Mouse (Mus musculus): Measurements from ENCODE around the gene Cpe. TPM values are rescaled to one million over a fixed set of nuclear protein-coding genes. Genes with fewer than 3 reads are reported as not detected.
"Not testable (repeated sequence)": the region's sequence is repeated elsewhere in the genome, so short reads cannot be mapped to it uniquely, and the experiment has no call there.

Cpe gene
- polyA plus RNA-seq, 1 experiment from 2014 or later, result 3.9 TPM

- Histone ChIP-seq H3K4me3 (replicated peaks) (no peak overlapping the region), H3K9me3 (replicated peaks) (no peaks in the 10 kb centered on the region), H3K4me1 (replicated peaks) (no peaks in the 10 kb centered on the region), H3K27me3 (no peaks in the 10 kb centered on the region), H3K27ac (replicated peaks) (no peak overlapping the region), H3K9ac (no peak overlapping the region), H3K4me2 (no peak overlapping the region), H3K36me3 (replicated peaks) (no peaks in the 10 kb centered on the region)
- 66% methylated on average over 8 of the region's 8 CpGs for WGBS (ENCODE audit: insufficient replicate concordance)
- ATAC-seq (ENCODE audit: insufficient read depth), result no peak
Measured at GRCm38 (mm10) chr8:64674951-64675585, 17.8 kb downstream of the Cpe start.

- Histone ChIP-seq H3K4me1 (replicated peaks) (no peaks in the 10 kb centered on the region), H3K36me3 (replicated peaks) (no peaks in the 10 kb centered on the region), H3K27me3 (no peaks in the 10 kb centered on the region), H3K9ac (no peak overlapping the region), H3K4me3 (replicated peaks) (no peak overlapping the region), H3K27ac (replicated peaks) (no peak overlapping the region), H3K4me2 (no peak overlapping the region), H3K9me3 (replicated peaks) (no peaks in the 10 kb centered on the region)
- 57% methylated on average over 2 of the region's 2 CpGs for WGBS (ENCODE audit: insufficient replicate concordance)
- no peak for ATAC-seq (ENCODE audit: insufficient read depth)
Measured at GRCm38 (mm10) chr8:64672920-64673319, 19.9 kb downstream of the Cpe start.

GRCm38 (mm10) chr8:64671937-64672336 lies 20.9 kb downstream of the Cpe start:
- no peaks in the 10 kb centered on the region for H3K27me3 ChIP-seq
- ATAC-seq (ENCODE audit: insufficient read depth), result no peak
- H3K27ac ChIP-seq (replicated peaks), result no peak overlapping the region
- H3K4me2 ChIP-seq, result no peak overlapping the region
- no peaks in the 10 kb centered on the region for H3K4me1 ChIP-seq (replicated peaks)
- 17% methylated on average over 1 of the region's 1 CpGs for WGBS (ENCODE audit: insufficient replicate concordance)
- H3K36me3 ChIP-seq (replicated peaks), result no peaks in the 10 kb centered on the region
- no peak overlapping the region for H3K4me3 ChIP-seq (replicated peaks)
- no peak overlapping the region for H3K9ac ChIP-seq
- H3K9me3 ChIP-seq (replicated peaks), result no peaks in the 10 kb centered on the region

GRCm38 (mm10) chr8:64666305-64666704 lies 26.5 kb downstream of the Cpe start:
- not testable (repeated sequence) for H3K36me3 ChIP-seq (replicated peaks); H3K27me3 ChIP-seq; H3K4me2 ChIP-seq; H3K9me3 ChIP-seq (replicated peaks); H3K4me3 ChIP-seq (replicated peaks); H3K27ac ChIP-seq (replicated peaks); ATAC-seq (ENCODE audit: insufficient read depth); H3K9ac ChIP-seq; H3K4me1 ChIP-seq (replicated peaks)
- WGBS (ENCODE audit: insufficient replicate concordance), result 63% methylated on average over 13 of the region's 13 CpGs

GRCm38 (mm10) chr8:64665563-64665962 lies 27.3 kb downstream of the Cpe start:
- no peak overlapping the region for H3K9ac ChIP-seq

GRCm38 (mm10) chr8:64664811-64665210 lies 28.0 kb downstream of the Cpe start:
- 44% methylated on average over 3 of the region's 3 CpGs for WGBS (ENCODE audit: insufficient replicate concordance)
- ATAC-seq (ENCODE audit: insufficient read depth), result no peak
- H3K4me3 ChIP-seq (replicated peaks), result no peak overlapping the region
- no peaks in the 10 kb centered on the region for H3K36me3 ChIP-seq (replicated peaks)
- H3K27me3 ChIP-seq, result no peaks in the 10 kb centered on the region
- H3K9ac ChIP-seq, result no peak overlapping the region
- H3K9me3 ChIP-seq (replicated peaks), result no peaks in the 10 kb centered on the region
- no peak overlapping the region for H3K4me2 ChIP-seq
- no peak overlapping the region for H3K27ac ChIP-seq (replicated peaks)
- no peaks in the 10 kb centered on the region for H3K4me1 ChIP-seq (replicated peaks)

More at GRCm38 (mm10) chr8:64665563-64665962, 27.3 kb downstream of the Cpe start:
- Histone ChIP-seq H3K4me1 (replicated peaks) (no peaks in the 10 kb centered on the region), H3K4me3 (replicated peaks) (no peak overlapping the region), H3K27ac (replicated peaks) (no peak overlapping the region), H3K4me2 (no peak overlapping the region), H3K27me3 (no peaks in the 10 kb centered on the region), H3K9me3 (replicated peaks) (no peaks in the 10 kb centered on the region), H3K36me3 (replicated peaks) (no peaks in the 10 kb centered on the region)
- ATAC-seq (ENCODE audit: insufficient read depth), result no peak
- 42% methylated on average over 3 of the region's 3 CpGs for WGBS (ENCODE audit: insufficient replicate concordance)

- H3K4me3 ChIP-seq (replicated peaks), result no peak overlapping the region
- H3K4me1 ChIP-seq (replicated peaks), result no peaks in the 10 kb centered on the region
- no peaks in the 10 kb centered on the region for H3K9me3 ChIP-seq (replicated peaks)
- no peak for ATAC-seq (ENCODE audit: insufficient read depth)
- H3K27ac ChIP-seq (replicated peaks), result no peak overlapping the region
- no peaks in the 10 kb centered on the region for H3K36me3 ChIP-seq (replicated peaks)
- H3K4me2 ChIP-seq, result no peak overlapping the region
- H3K27me3 ChIP-seq, result no peaks in the 10 kb centered on the region
- WGBS (ENCODE audit: insufficient replicate concordance), result 24% methylated on average over 2 of the region's 2 CpGs
- H3K9ac ChIP-seq, result no peak overlapping the region
Measured at GRCm38 (mm10) chr8:64664350-64664749, 28.5 kb downstream of the Cpe start.

GRCm38 (mm10) chr8:64659097-64659496 lies 33.8 kb downstream of the Cpe start:
- 55% methylated on average over 5 of the region's 5 CpGs for WGBS (ENCODE audit: insufficient replicate concordance)
- Histone ChIP-seq H3K9ac (no peak overlapping the region), H3K27ac (replicated peaks) (no peak overlapping the region), H3K9me3 (replicated peaks) (no peaks in the 10 kb centered on the region), H3K4me2 (no peak overlapping the region), H3K36me3 (replicated peaks) (no peaks in the 10 kb centered on the region), H3K27me3 (no peaks in the 10 kb centered on the region), H3K4me3 (replicated peaks) (no peak overlapping the region), H3K4me1 (replicated peaks) (no peaks in the 10 kb centered on the region)
- no peak for ATAC-seq (ENCODE audit: insufficient read depth)

GRCm38 (mm10) chr8:64657980-64658401 lies 34.9 kb downstream of the Cpe start:
- Histone ChIP-seq H3K4me1 (replicated peaks) (no peaks in the 10 kb centered on the region), H3K27ac (replicated peaks) (no peak overlapping the region), H3K36me3 (replicated peaks) (no peaks in the 10 kb centered on the region), H3K4me3 (replicated peaks) (no peak overlapping the region), H3K9ac (no peak overlapping the region), H3K4me2 (no peak overlapping the region), H3K27me3 (no peaks in the 10 kb centered on the region), H3K9me3 (replicated peaks) (no peaks in the 10 kb centered on the region)
- 65% methylated on average over 4 of the region's 4 CpGs for WGBS (ENCODE audit: insufficient replicate concordance)
- ATAC-seq (ENCODE audit: insufficient read depth), result no peak

GRCm38 (mm10) chr8:64657517-64657916 lies 35.3 kb downstream of the Cpe start:
- Histone ChIP-seq H3K4me2 (no peak overlapping the region), H3K9me3 (replicated peaks) (no peaks in the 10 kb centered on the region), H3K4me1 (replicated peaks) (no peaks in the 10 kb centered on the region), H3K4me3 (replicated peaks) (no peak overlapping the region), H3K27me3 (no peaks in the 10 kb centered on the region), H3K9ac (no peak overlapping the region), H3K36me3 (replicated peaks) (no peaks in the 10 kb centered on the region), H3K27ac (replicated peaks) (no peak overlapping the region)
- 37% methylated on average over 7 of the region's 7 CpGs for WGBS (ENCODE audit: insufficient replicate concordance)
- no peak for ATAC-seq (ENCODE audit: insufficient read depth)

GRCm38 (mm10) chr8:64655887-64656286 lies 37.0 kb downstream of the Cpe start:
- Histone ChIP-seq H3K4me1 (replicated peaks) (no peaks in the 10 kb centered on the region), H3K4me2 (no peak overlapping the region), H3K36me3 (replicated peaks) (no peaks in the 10 kb centered on the region), H3K27me3 (no peaks in the 10 kb centered on the region), H3K27ac (replicated peaks) (no peak overlapping the region), H3K9ac (no peak overlapping the region), H3K4me3 (replicated peaks) (no peak overlapping the region), H3K9me3 (replicated peaks) (no peaks in the 10 kb centered on the region)
- ATAC-seq (ENCODE audit: insufficient read depth), result no peak
- WGBS (ENCODE audit: insufficient replicate concordance), result 74% methylated on average over 6 of the region's 6 CpGs

GRCm38 (mm10) chr8:64655087-64655486 lies 37.8 kb downstream of the Cpe start:
- no peak for ATAC-seq (ENCODE audit: insufficient read depth)
- H3K9me3 ChIP-seq (replicated peaks), result no peaks in the 10 kb centered on the region
- H3K27me3 ChIP-seq, result no peaks in the 10 kb centered on the region
- no peak overlapping the region for H3K27ac ChIP-seq (replicated peaks)
- 57% methylated on average over 2 of the region's 2 CpGs for WGBS (ENCODE audit: insufficient replicate concordance)
- H3K4me1 ChIP-seq (replicated peaks), result no peaks in the 10 kb centered on the region
- no peak overlapping the region for H3K9ac ChIP-seq
- no peak overlapping the region for H3K4me3 ChIP-seq (replicated peaks)
- no peaks in the 10 kb centered on the region for H3K36me3 ChIP-seq (replicated peaks)
- H3K4me2 ChIP-seq, result no peak overlapping the region

Measured in liver, embryonic 15.5 days (tissue).